Mouse (Mus musculus) intestine, embryonic 16.5 days (tissue): ENCODE data around the gene Agtpbp1. TPM values are rescaled to one million over a fixed set of nuclear protein-coding genes. Genes with fewer than 3 reads are reported as not detected.

Source experiments
- ATAC-seq: fragments of 200-750 bp; cut with Nextera tagmentation; 2 replicates; pipeline ENCODE4 v1.8.0; 2017; ENCODE audit warnings: moderate TSS enrichment, moderate library complexity
- H3K27ac ChIP-seq: fragments of 300-500 bp; sonication (generic); 2 replicates; pipeline ENCODE4 v1.5.1; 2014; ENCODE audit warnings: mild to moderate bottlenecking, low read length
- H3K27me3 ChIP-seq: fragments of 300-500 bp; sonication (generic); replicated peaks from 2 replicates; pipeline ENCODE4 v1.6.1; 2014; ENCODE audit warnings: low read length, control low read depth, mixed read lengths; ENCODE audit not compliant: control insufficient read depth, insufficient read depth
- H3K36me3 ChIP-seq: fragments of 300-500 bp; sonication (generic); 2 replicates; pipeline ENCODE4 v1.6.1; 2014; ENCODE audit warnings: low read length, control low read depth; ENCODE audit not compliant: control insufficient read depth, insufficient read depth
- H3K4me1 ChIP-seq: fragments of 300-500 bp; sonication (generic); 2 replicates; pipeline ENCODE4 v1.6.1; 2014; ENCODE audit warnings: low read length, control low read depth, mixed read lengths; ENCODE audit not compliant: control insufficient read depth, insufficient read depth
- H3K4me2 ChIP-seq: fragments of 300-500 bp; sonication (generic); 2 replicates; pipeline ENCODE4 v1.6.1; 2014; ENCODE audit warnings: low read depth, low read length, control low read depth
- H3K4me3 ChIP-seq: fragments of 300-500 bp; sonication (generic); 2 replicates; pipeline ENCODE4 v1.5.1; 2014; ENCODE audit warnings: mild to moderate bottlenecking, low read length
- H3K9ac ChIP-seq: fragments of 300-500 bp; sonication (generic); 2 replicates; pipeline ENCODE4 v1.6.1; 2014; ENCODE audit warnings: low read depth, low read length
- H3K9me3 ChIP-seq: fragments of 300-500 bp; sonication (generic); 2 replicates; pipeline ENCODE4 v1.6.1; 2016; ENCODE audit warnings: low read length, control low read depth; ENCODE audit not compliant: control insufficient read depth
- WGBS: fragments of 180-500 bp; shearing (Covaris S2); extraction: QIAGEN DNeasy Blood & Tissue Kit; methylation state at CpG from one replicate; pipeline ENCODE4 v1.1.7; 2014; 5-methylcytosine and 5-hydroxymethylcytosine counted together
- polyA plus RNA-seq: library from polyadenylated mRNA; unstranded; fragments of >200 nt; fragmentation: Nextera tagmentation; extraction: Ambion mirVana; gene quantifications from 2 replicates; pipeline ENCODE4 v1.2.1, GENCODE M21; 2015

Agtpbp1 gene
- polyA plus RNA-seq, 1 experiment from 2014 or later = 10.2 TPM

DNA sequence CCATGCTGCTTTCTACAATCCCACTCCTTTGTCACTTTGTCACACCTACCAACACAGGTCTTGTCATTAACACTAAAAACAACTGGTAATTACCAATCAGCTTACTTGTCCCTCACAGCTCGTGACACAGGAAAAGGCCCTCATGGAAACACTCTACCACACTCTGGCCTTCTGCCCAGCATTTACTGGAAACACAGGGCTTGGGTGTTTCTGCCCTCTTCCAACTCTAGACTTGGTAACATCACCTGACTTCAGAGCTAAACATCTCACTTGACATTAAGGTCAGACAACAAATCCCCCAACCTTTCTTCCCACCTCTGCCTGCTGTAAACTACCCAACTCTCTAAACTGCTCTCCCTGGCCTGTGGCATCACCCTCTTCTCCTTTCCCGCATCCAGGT lies 37.9 kb downstream of the Agtpbp1 start:
- no peak overlapping the region for H3K27ac ChIP-seq
- H3K4me1 ChIP-seq = peaks cover 27% of the 10 kb centered on the region
- H3K4me2 ChIP-seq = no peak overlapping the region
- 68% methylated on average over 2 of the region's 2 CpGs for WGBS
- no peak overlapping the region for H3K9ac ChIP-seq
- ATAC-seq = no peak
- no peak overlapping the region for H3K4me3 ChIP-seq
- H3K36me3 ChIP-seq = no peaks in the 10 kb centered on the region
- no peaks in the 10 kb centered on the region for H3K9me3 ChIP-seq
- H3K27me3 ChIP-seq = no peaks in the 10 kb centered on the region

DNA sequence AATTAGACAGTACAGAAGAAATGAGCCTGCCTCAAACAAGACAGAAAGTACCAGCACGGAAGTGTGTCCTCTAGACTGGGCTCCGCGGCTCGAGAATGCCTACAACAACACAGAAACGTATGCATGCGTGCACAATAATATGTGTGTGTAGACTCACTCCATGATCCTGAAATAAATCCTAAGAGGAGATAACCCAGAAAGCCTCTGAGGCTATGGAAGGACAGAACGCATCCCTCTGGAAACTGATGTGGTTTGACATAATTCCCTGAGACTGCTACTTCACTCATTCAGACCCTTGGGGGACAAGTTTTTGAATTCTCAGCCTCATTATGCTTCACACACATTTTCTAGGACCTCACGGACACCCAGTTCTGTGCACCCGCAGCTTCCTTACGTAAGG lies 42.6 kb downstream of the Agtpbp1 start:
- ATAC-seq = no peak
- H3K27me3 ChIP-seq = no peaks in the 10 kb centered on the region
- no peak overlapping the region for H3K27ac ChIP-seq
- no peak overlapping the region for H3K4me3 ChIP-seq
- H3K36me3 ChIP-seq = no peaks in the 10 kb centered on the region
- no peak overlapping the region for H3K9ac ChIP-seq
- no peak overlapping the region for H3K4me2 ChIP-seq
- H3K4me1 ChIP-seq = peaks cover 14% of the 10 kb centered on the region
- WGBS = 91% methylated on average over 10 of the region's 10 CpGs
- H3K9me3 ChIP-seq = no peaks in the 10 kb centered on the region

DNA sequence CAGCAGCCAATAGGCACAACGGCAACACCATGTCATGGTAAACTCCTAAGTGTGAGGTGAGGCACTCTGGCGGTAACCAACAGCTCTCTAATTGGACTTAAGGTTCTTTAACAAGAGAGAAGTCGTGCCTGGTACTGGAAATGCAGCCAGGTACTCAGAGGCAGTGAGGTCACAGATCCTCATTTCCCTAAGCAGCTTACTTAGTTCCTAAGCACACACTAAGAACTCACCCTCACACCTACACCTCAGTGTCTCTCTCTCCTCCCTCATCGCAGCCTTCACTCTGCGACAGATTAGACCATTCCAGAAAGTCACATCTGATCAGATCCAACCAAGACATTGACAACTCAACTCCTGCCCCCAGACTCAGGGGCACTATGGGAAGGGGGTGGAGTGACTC lies 45.0 kb downstream of the Agtpbp1 start:
- H3K4me1 ChIP-seq = peaks cover 6% of the 10 kb centered on the region
- 83% methylated on average over 5 of the region's 5 CpGs for WGBS
- no peaks in the 10 kb centered on the region for H3K36me3 ChIP-seq
- no peak for ATAC-seq
- H3K27me3 ChIP-seq = no peaks in the 10 kb centered on the region
- H3K4me3 ChIP-seq = no peak overlapping the region
- H3K4me2 ChIP-seq = no peak overlapping the region
- H3K27ac ChIP-seq = no peak overlapping the region
- no peaks in the 10 kb centered on the region for H3K9me3 ChIP-seq
- H3K9ac ChIP-seq = no peak overlapping the region

- Histone ChIP-seq H3K36me3 (no peaks in the 10 kb centered on the region), H3K27ac (no peak overlapping the region), H3K27me3 (no peaks in the 10 kb centered on the region), H3K4me2 (no peak overlapping the region), H3K4me1 (no peaks in the 10 kb centered on the region), H3K9me3 (no peaks in the 10 kb centered on the region), H3K9ac (no peak overlapping the region), H3K4me3 (no peak overlapping the region)
- WGBS = 88% methylated on average over 5 of the region's 5 CpGs
- no peak for ATAC-seq
These were observed 46.4 kb downstream of the Agtpbp1 start for GRCm38 (mm10) chr13:59538661-59539060.

GRCm38 (mm10) chr13:59536631-59537030 lies 48.4 kb downstream of the Agtpbp1 start:
- Histone ChIP-seq H3K27me3 (no peaks in the 10 kb centered on the region), H3K9me3 (no peaks in the 10 kb centered on the region), H3K36me3 (no peaks in the 10 kb centered on the region), H3K27ac (no peak overlapping the region), H3K4me1 (no peaks in the 10 kb centered on the region), H3K4me3 (no peak overlapping the region), H3K9ac (no peak overlapping the region), H3K4me2 (no peak overlapping the region)
- WGBS = 70% methylated on average over 2 of the region's 2 CpGs
- ATAC-seq = no peak

GRCm38 (mm10) chr13:59535746-59536145 lies 49.3 kb downstream of the Agtpbp1 start:
- WGBS = 88% methylated on average over 6 of the region's 6 CpGs
- Histone ChIP-seq H3K9me3 (no peaks in the 10 kb centered on the region), H3K4me1 (no peaks in the 10 kb centered on the region), H3K36me3 (no peaks in the 10 kb centered on the region), H3K27ac (no peak overlapping the region), H3K4me3 (no peak overlapping the region), H3K4me2 (no peak overlapping the region), H3K9ac (no peak overlapping the region), H3K27me3 (no peaks in the 10 kb centered on the region)
- no peak for ATAC-seq

DNA sequence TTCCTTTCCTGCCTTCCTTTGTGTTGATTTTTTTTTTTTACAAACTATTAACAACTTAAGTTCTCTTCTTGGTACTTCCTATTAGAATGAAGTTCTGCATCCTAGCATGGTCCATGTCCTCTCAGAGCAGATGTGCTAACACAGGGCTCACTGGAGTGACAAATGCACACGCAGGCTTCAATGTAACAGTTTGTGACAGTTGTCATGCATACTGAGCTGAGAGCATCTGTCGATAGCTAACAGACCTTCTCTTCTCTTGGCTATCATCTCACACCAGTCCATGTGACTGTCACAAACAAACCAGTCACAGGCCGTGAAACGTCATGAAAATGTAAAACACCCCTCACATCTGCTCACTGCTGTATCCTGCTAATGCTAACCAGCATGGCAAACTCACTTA lies 50.7 kb downstream of the Agtpbp1 start:
- WGBS = 75% methylated on average over 4 of the region's 4 CpGs

DNA sequence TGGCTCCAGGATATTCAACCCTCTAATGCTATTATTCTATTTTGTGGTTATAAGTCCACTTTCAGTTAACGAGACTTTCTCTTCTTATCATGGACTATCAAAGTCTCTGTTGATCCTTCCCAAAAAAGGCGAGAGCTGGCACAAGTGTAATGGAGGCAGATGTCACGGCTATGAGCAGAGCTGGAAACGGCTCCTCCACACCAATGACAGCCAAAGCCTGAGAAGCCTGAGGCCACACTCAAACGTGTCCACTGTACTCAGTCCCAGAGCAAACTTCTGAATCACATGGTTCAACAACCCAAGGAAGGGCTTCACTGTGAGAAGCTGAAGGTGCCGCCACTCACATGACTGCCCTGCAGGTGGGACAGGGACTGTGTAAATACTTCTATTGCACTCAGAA lies 51.7 kb downstream of the Agtpbp1 start:
- Histone ChIP-seq H3K36me3 (no peaks in the 10 kb centered on the region), H3K9ac (no peak overlapping the region), H3K27me3 (no peaks in the 10 kb centered on the region), H3K27ac (no peak overlapping the region), H3K4me1 (no peaks in the 10 kb centered on the region), H3K4me3 (no peak overlapping the region), H3K4me2 (no peak overlapping the region), H3K9me3 (no peaks in the 10 kb centered on the region)
- WGBS = 78% methylated on average over 6 of the region's 6 CpGs
- no peak for ATAC-seq

More for the DNA sequence above, 50.7 kb downstream of the Agtpbp1 start:
- no peaks in the 10 kb centered on the region for H3K4me1 ChIP-seq
- no peak for ATAC-seq
- no peak overlapping the region for H3K27ac ChIP-seq
- H3K27me3 ChIP-seq = no peaks in the 10 kb centered on the region
- H3K4me2 ChIP-seq = no peak overlapping the region
- H3K9ac ChIP-seq = no peak overlapping the region
- no peaks in the 10 kb centered on the region for H3K9me3 ChIP-seq
- no peak overlapping the region for H3K4me3 ChIP-seq
- H3K36me3 ChIP-seq = no peaks in the 10 kb centered on the region

- Histone ChIP-seq H3K4me1 (no peaks in the 10 kb centered on the region), H3K9me3 (no peaks in the 10 kb centered on the region), H3K9ac (no peak overlapping the region), H3K4me2 (no peak overlapping the region), H3K36me3 (0 out of 2 replicates have a peak, but pooled peaks cover 5% of the 10 kb centered on the region), H3K27ac (no peak overlapping the region), H3K27me3 (no peaks in the 10 kb centered on the region), H3K4me3 (no peak overlapping the region)
- WGBS = 67% methylated on average over 2 of the region's 2 CpGs
- no peak for ATAC-seq
These were observed 53.8 kb downstream of the Agtpbp1 start for GRCm38 (mm10) chr13:59531203-59531602.

DNA sequence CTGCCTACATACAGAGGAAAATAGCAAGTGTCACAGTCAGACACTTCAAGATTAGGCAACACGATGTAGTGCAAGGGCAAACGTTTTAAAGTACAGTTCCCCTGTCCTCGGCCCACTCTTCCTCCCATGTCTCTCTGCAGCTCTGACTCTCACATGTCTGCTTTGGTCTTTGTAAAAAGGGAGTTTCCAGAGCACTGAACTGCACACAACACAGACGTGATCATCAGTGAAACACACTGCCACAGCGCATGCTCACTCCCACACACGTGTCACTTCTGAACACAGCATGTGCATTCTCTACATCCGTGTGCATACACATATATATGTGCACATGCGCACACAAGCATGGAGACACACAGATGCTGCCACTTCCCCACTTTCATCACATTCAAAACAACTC lies 54.5 kb downstream of the Agtpbp1 start:
- Histone ChIP-seq H3K9ac (no peak overlapping the region), H3K27me3 (no peaks in the 10 kb centered on the region), H3K27ac (no peak overlapping the region), H3K9me3 (no peaks in the 10 kb centered on the region), H3K4me3 (no peak overlapping the region), H3K36me3 (0 out of 2 replicates have a peak, but pooled peaks cover 5% of the 10 kb centered on the region), H3K4me1 (no peaks in the 10 kb centered on the region), H3K4me2 (no peak overlapping the region)
- 93% methylated on average over 8 of the region's 8 CpGs for WGBS
- ATAC-seq = no peak
